Mouse (Mus musculus) left cerebral cortex, adult 9 months (tissue): ENCODE measurements around the gene Sppl3.
A peak's percentile ranks its signal among the peaks of the same experiment; 100 is the strongest.
"Not testable (repeated sequence)": the region's sequence is repeated elsewhere in the genome, so short reads cannot be mapped to it uniquely, and the experiment has no call there.

ENCODE experiments used
- DNase-seq, 2 experiments: peaks; one replicate each; pipeline ENCODE4 v3.0.0; 2022; ENCODE audit warnings: low spot score in 2 of 2

Gene Sppl3

DNA sequence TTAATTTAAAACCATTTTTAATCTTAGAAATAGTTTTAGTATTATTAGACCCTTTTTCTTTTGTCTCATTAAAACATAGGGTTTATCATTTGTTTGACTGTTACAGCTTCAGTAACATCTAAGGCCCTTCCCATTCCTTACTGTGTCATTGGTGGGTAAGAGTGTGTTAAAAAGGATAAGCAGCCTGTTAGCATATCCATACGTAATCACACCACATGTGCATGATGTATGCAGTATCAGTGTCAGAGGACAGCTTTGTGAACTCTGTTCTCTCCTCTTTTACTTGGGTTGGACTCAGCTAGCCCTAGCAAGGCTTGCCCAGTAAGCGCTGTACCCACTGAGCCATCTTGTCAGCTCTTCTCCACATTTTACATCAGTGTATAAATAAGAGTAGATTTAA lies 26.2 kb downstream of the Sppl3 start:
- DNase-seq: no peak

DNA sequence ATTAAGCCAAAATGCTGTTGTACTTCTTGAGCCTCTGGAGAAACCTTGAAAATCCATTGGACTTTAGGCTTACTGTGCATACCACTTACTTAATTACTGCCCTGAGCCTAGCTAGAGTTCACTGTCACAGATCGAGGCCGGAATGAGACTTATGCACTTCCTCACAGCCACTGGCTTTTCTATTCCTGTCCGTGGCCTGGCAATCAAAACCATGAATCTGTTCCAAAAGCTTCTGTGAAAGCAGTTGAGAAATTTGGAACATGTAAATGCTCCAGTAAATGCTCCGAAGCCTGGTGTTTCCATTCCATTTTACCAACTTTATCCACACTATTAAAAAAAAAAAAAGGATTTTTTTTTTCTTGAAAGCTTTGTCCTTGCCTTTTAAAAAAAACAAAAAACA lies 29.8 kb downstream of the Sppl3 start:
- DNase-seq: no peak

DNA sequence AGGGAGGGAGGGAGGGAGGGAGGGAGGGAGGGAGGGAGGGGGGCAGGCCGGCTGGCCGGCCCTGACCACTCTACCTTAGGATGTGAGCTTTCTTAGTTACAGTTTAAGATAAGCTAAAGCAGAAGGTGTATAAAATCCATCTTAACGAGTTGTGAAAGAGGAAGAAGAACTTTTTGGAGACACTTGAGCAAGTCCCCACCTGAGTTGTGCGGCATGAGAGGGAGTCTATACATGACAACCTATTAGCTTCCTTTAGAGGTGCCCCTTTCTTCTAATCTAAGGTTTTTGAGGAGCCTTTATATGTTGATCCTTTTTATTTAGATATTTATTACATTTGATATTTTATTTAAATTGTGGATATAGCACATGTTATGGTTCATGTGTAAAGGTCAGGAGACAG lies 32.7 kb downstream of the Sppl3 start:
- DNase-seq: no peak

DNA sequence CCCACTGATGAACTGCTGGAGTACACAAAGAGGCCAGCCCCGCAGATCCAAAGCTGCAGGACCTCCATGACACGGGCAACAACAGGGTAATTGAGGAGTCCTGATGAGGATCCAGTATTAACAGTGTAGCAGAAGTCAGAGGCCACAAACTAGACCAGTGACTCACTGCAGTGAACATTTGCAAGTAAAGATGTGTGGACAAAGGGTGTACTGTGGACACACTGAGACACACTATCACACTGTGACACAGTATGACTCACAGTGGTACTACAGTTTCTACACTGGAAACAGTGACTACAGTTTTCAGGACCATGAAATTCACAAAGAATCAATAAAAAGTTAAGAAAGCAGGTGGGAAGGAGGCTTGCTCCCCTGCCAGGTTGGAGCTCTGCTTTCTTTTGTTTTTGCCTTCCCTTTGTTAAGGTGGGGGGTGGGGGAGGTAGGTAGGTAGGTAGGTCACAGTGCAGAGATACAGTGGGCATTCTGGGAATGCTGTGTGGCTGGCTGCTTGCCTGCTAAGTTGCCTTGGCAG lies 34.3 kb downstream of the Sppl3 start:
- DNase-seq: no peak

DNA sequence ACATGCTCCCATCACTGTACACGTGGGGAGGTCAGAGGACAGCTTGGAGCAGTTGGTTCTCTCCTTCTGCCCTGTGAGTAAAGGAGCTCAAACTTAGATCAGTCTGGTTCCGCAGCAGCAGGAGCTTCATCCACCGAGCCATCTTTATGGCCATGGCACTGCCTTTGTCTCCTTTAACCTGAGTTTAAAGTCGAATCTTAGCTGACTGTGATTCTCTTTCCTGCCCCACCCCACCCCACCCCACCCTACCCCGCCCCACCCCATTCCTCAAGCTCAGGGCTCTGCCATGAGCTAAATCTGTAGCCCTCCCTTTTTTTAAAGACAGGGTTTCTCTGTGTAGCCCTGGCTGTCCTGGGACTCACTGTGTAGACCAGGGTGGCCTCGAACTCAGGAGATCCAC lies 38.8 kb downstream of the Sppl3 start:
- DNase-seq: no peak

DNA sequence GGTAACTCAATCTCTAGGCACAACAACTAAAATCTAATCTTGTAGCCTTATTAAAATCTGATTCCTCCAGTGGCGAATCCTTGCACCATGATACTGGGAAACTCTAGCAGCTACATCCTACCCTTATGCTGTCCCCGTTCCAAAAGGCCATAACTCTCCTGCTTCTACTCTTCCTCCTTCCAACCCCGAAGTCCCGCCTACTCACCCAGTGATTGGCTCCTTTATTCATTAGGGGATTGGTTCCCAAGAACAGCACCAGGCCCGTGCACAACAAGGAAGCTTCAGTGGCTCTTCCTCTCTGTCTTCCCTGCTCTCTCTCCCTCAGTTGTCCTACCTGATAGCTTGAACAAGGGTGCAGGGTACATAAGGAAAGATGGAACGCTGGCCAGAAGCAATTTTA lies 39.8 kb downstream of the Sppl3 start:
- no peak for DNase-seq

DNA sequence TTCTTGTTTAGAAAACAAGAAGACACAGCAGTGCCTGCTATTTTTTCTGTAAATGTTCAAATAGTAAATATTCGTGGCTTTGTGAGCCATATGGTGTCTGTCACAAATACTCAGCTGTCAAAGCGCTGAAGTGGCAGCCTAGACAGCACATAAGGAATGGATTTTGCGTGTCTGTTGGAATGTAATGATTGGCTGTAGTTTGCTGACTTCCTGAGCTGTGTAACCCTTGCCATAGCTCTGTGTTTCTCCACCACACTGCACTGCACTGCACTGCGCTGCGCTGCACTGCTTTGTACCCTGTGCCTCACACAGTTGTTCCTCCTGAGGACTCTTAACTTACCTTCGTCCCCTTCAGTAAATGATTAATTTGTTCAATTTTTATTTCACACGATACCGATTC lies 41.6 kb downstream of the Sppl3 start:
- no peak for DNase-seq

DNA sequence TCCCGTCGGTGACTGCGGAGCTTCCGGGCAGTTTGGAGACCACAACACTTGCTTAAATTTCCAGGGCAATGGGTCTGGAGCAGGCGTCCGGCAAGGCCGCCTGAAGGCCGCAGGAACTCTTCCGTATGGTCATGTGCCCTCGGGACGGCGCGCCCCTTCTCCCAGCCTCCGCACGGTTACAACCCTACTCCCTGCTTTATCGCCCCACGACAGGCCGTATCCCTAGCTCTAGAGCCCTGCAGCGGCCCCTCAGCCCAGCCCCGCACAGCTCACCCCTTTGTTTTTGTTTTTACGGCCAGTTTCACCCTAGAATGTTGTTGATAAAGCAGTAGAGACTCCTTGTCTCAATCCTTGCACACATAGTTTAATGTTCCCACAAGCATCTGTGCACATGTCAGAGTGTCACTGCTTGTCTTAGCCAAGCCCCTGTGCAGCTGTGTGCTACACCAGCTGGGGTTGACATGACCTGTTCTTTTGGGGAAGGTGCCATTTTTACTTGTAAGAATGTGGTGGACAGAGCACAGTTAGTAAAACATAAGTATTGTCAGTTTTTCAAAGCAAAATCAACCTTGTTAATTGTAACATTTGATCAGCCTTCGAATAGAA lies 43.0 kb downstream of the Sppl3 start:
- no peak for DNase-seq

DNA sequence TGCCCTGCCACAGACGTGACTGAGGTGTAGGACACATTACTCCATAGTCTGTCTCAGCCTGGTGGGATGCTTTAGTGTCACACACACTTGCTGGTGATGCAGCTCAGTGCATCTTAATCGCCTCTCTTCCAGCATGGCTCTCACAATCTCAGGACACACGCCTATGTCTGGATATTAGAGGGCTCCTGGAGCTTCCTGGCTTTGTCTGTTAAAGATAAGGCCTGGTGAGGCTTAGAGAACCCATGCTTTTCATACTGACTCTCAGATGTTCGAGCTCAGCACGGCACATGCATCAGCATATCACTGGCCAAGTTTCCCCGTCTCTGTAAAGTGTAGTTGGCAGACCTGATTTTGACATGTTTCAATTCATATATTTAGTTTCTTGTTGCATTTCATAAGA lies 44.5 kb downstream of the Sppl3 start:
- no peak for DNase-seq

DNA sequence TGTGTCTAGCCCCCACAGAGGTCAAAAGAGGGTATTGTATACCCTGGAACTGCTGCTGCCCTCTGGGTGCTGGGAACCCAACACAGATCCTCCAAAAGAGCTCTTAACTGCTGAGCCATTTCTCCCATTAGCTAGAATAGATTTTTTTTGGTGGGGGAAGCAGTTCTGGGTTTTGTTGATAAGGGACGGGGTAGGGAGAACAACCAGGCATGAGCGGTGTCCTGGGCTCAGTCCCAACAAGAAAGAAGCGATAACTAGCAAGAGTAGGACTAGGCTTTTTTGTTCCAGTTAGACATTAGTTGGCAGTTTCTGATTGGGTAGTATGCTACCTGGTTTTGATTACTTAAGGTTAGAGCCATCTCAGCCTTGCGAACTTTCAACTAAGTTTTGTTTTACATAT lies 46.2 kb downstream of the Sppl3 start:
- DNase-seq: no peak

DNA sequence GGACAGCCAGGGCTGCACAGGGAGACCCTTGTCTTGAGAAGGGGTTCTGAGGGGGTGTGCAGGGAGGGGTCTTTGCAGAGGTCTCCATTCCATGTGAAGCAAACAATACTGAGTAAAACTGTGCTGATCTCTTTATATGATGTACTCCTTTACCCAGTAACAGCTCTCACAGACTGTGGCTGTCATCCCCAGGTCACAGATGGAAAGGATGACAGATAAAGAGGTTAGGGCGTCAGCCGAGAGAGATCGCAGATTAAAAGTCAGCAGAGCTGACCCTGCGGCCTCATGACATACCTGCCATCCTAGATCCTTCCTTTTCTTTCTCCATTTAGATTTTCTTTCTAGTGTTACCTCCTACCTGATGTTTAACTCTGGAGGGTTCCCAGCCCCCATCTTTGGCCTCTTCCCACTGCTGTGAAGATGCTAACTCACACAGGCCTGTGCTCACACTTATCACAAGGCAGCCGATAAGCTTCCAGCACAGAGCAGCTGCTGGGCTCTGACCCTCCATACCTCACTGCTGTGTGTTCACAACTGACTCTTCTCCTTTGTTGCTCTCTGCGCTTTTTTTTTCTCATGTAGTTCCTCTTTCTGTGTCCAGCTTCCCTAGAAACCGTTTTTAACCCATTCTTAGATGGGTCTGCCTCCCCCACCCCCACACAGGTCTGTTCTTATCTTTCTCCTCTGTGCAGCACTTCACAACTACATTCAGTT lies 47.8 kb downstream of the Sppl3 start:
- no peak for DNase-seq

DNA sequence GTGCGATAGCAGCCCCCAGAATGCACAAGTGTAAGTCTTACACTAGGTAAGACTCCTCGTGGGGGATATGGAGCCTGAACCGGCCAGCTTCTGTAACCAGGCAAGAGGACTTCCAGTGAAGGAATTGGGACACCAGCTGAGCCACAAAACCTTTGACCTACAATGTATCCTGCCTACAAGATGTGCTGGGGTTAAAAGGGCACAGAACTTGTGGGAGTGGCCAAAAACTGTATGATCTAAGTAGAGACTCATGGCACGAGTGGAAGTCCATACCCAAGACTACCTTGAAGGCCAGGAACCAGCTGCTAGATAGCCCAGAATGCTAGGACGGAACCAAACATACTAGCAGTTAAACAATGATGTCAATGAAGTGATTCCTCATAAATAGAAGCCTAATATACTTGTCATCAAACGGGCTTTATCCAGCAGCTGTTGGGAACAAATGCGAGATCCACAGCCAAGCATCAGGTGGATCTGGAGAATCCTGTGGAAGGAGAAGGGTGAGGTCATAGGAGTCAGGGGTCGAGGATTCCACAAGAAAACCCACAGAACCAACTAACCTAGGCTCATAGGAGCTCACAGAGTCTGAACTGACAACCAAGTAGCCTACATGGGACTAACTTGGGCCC lies 49.2 kb downstream of the Sppl3 start:
- DNase-seq: no peak

DNA sequence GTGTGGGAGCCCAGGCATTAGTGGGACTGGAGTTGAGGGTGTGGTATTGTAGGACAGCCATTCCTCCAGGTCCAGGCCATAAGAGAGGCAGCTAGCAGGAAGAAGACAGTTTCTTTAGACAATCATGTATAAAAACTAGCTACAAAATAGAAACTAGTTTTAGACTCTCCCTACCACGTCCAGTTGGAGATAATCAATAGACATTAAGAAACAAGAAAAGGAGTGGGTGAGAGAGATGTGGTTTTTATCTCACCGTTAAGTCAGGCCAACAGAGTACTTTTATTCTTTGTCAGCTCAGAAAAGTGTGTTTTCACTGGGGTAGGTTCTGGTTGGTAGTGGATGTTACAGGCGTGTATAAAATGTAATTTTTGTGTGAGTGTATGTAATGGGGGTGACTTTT lies 50.0 kb downstream of the Sppl3 start:
- DNase-seq: no peak

DNA sequence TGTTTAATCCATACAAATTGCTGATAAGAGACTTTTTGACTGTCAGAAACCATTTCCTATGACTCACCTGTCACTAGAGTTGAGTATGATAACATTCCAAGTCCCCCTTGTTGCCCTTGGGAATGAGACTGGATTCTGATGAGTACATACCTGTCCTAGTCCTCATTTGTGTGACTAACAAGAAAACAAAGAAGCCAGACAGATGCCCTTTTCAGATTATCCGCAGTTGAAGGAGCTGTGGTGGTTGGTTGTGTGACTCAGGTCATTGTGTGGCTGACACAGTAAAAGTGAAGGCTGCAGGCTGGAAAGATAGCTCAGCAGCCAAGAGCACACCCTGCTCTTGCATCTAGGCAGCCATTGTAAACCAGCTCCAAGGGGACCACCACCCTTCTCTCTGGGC lies 51.6 kb downstream of the Sppl3 start:
- DNase-seq: no peak

DNA sequence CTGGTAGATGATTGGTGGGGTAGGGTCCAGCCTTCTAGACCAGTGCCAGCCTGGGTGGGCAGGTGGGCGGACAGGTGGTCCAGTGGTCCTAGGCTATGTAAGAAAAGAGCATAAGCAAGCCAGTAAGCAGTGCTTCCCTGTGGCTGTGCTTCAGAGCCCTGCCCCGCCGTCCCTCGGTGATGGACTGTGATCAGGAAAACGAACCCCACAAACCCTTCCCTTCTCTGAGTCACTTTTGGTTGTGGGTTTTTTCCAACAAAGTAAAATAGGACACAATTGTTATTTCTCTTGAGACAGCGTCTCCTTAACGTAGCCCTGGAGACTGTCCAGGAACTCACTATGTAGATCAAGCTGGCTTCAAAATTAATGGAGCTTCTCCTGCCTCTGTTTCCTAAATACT lies 52.5 kb downstream of the Sppl3 start:
- no peak for DNase-seq

DNA sequence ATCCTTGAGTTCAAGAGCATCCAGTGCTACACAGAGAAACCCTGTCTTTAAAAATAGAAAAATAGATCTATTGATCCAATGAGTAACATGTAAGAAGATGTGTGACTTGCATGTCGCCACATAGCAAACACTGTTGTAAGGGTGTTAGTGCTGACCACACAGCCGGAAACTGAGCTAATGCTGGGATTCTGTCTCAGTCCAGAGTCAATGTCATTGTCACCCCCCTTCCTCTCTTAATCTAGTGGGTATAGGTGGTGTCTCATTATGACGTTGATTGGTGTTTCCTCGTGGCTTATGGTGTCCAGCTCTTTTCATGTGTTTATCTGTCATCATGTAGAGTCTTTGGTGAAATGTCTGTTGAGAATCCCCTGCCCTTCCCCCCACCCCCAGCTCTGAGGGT lies 55.3 kb downstream of the Sppl3 start:
- DNase-seq: no peak

DNA sequence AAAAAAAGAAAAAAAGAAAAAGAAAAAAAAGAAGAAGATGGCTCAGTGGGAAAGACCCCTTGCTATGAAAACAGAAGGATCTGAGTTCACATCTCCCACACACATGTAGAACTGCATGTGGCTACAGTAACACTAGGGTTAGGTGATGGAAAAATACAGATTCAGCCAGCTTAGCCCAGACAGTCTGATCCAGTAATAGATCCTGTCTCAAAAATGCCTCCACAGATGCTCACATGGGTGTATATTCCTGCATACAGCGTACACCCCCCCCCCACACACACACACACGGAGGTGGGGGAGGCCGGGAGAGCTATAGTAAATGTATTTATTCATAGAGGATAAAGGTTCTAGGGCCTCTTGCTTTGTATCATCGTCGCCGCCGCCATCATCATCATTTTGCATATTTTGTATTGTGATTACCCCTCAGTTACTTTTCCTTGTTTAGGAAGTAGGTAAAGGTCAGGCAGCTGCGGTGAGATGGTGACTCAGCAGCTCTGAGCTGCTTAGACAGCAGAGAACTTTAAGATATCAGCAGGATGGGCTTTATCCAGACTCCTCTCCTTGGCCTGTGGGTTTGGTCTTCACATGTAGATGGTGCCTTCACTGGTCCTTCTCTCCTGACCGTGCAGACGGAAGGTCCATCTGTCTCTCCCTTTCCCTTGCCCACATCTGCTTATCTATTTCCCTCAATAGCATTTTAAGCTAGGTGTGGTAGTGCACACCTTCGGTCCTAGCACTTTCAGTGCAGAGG lies 57.9 kb downstream of the Sppl3 start:
- no peak for DNase-seq

DNA sequence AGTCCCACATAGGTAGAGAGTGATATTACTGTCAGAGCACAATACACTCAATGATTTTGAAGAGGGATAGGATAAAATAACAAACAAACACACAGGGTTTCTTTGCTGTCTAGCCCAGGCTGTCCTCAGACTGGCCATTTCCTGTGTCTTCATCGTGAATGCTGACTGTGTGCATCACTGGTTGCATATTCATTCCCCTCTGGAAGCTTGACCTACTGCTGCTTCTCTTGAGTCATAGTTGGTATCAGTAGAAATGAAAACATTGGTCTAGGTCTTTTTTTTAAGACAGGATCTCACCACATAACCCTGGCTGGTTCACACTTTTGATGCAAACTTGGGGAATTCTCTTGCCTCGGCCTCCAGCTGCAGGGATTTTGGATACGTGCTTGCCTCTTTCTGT lies 58.7 kb downstream of the Sppl3 start:
- DNase-seq: no peak

DNA sequence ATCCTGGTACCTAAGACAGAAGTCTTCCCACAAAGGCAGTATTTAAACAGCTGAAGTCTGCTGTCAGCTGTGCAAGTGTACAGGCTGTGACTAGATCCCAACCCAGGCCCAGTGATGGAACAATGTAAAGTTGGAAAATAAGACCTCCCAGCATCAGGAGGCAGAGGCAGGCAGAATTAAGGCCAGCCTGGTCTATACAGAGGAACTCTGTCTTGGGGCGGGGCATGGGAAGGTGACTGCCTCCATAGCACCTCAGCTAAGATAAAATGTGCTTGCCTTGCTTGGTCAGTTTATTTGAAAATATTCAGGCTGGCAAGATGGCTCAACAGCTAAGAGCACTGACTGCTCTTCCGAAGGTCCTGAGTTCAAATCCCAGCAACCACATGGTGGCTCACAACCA lies 59.5 kb downstream of the Sppl3 start:
- DNase-seq: no peak

DNA sequence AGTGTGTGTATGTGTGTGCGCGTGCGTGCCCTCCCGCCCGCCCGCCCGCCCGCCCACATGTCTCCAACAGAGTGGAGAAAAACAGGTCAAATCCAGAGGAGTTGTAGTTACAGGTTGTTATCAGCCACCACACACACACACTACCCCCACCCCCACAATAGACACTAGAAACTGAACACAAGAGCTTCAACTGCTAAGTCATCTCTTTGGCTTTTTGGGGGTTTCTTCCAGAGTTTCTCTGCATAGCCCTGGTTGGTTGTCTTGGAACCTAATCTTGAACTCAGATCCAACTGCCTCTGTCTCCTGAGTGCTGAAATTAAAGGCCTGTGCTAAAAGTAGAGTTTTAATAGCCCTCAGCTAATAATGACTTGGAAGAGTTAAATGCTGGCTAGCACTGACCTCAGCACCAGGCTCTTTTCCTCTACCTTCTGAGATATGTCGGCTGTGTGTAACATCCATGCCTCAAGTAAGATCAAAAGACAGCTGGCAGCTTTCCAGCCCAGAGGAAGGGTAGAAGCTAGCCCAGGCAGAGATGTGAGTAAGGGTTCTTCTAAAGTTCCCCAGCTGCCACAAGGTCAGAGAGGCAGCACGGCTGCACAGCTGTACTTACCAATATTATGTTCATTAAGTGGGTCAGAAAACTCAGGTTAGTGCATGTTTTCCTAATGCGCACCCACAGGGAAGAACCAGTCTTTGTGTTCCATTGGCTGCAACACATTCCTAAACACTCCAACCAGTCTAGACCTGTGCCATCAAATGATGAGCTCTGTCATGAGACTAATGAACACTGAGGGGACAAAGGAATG lies 60.4 kb downstream of the Sppl3 start:
- no peak for DNase-seq

DNA sequence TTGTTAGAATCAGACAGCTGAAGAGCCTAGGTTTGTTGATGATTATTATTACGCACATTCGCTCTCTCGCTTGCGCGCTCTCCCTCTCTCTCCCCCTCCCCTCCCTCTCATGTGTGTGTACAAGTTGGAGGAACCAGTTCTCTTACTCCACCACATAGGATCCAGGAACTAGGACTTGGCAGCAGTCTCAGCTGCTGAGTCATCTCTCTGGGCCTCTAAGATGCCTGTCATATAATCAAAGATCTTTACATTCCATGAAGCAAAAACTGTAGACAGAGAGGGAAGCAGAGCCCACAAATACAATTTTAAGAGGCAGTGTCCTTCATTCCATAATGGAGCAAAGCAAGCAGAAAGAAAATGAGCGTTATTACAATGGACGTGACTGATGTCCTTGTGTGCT lies 61.2 kb downstream of the Sppl3 start:
- peak in 1 of 2 experiments; percentile 77 for DNase-seq

DNA sequence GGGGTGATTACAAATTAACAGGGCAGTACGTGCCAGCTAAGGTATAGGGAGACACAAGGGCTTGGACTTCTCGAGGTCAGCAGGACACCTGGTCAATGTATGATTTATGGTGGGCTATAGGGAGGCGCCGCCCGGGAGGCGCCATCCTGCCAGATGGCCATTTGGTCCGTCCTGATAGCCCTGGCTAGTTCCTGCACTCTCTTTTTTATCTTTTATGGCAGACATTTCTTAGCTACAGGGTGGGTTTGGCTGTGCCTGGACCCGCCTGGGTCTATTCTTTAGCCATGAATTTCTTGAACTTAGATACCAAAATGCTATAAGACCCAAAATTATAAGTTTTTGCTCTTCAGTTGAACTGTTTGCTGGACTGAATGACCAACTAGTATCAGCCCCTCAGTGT lies 62.4 kb downstream of the Sppl3 start:
- not testable (repeated sequence) for DNase-seq
